Mouse (Mus musculus) embryonic facial prominence, embryonic 13.5 days (tissue): ENCODE measurements at regions not wholly inside any gene's neighbourhood (a gene's known extent, or its start where the extent isn't known, plus 50 kb on each side); places are given as distances from the start of the nearest gene placed in this dataset.

Source experiments
- ATAC-seq: fragments of 200-750 bp; cut with Nextera tagmentation; 2 replicates; pipeline ENCODE4 v1.8.0; 2017; ENCODE audit warnings: low read depth; ENCODE audit not compliant: insufficient number of reproducible peaks, insufficient read depth, low FRiP score, low TSS enrichment
- H3K27ac ChIP-seq: fragments of 300-500 bp; sonication (generic); 2 replicates; pipeline ENCODE4 v1.5.1; 2015; ENCODE audit warnings: moderate library complexity, mild to moderate bottlenecking, inconsistent platforms
- H3K27me3 ChIP-seq: fragments of 300-500 bp; sonication (generic); 2 replicates; pipeline ENCODE4 v1.6.1; 2015; ENCODE audit warnings: mild to moderate bottlenecking, inconsistent platforms
- H3K36me3 ChIP-seq: fragments of 300-500 bp; sonication (generic); 2 replicates; pipeline ENCODE4 v1.6.1; 2015; ENCODE audit warnings: mild to moderate bottlenecking, inconsistent platforms
- H3K4me1 ChIP-seq: fragments of 300-500 bp; sonication (generic); 2 replicates; pipeline ENCODE4 v1.6.1; 2015; ENCODE audit warnings: inconsistent platforms
- H3K4me2 ChIP-seq: fragments of 300-500 bp; sonication (generic); 2 replicates; pipeline ENCODE4 v1.6.1; 2015; ENCODE audit warnings: moderate library complexity, mild to moderate bottlenecking, inconsistent platforms
- H3K4me3 ChIP-seq: fragments of 300-500 bp; sonication (generic); 2 replicates; pipeline ENCODE4 v1.5.1; 2015; ENCODE audit warnings: mild to moderate bottlenecking, inconsistent platforms
- H3K9ac ChIP-seq: fragments of 300-500 bp; sonication (generic); 2 replicates; pipeline ENCODE4 v1.6.1; 2015; ENCODE audit warnings: mild to moderate bottlenecking, inconsistent platforms
- H3K9me3 ChIP-seq: fragments of 300-500 bp; sonication (generic); 2 replicates; pipeline ENCODE4 v1.6.1; 2016; ENCODE audit warnings: inconsistent platforms
- WGBS: fragments of 180-500 bp; shearing (Covaris S2); methylation state at CpG from one replicate; pipeline ENCODE4 v1.1.7; 2015; ENCODE audit warnings: mixed read lengths; 5-methylcytosine and 5-hydroxymethylcytosine counted together

GRCm38 (mm10) chr9:94425804-94426203, 112.1 kb downstream of the 1190002N15Rik start:
- no peak overlapping the region for H3K27ac ChIP-seq
- no peaks in the 10 kb centered on the region for H3K9me3 ChIP-seq
- no peaks in the 10 kb centered on the region for H3K27me3 ChIP-seq
- 49% methylated on average over 6 of the region's 6 CpGs for WGBS
- no peak overlapping the region for H3K4me2 ChIP-seq
- ATAC-seq: no peak
- H3K36me3 ChIP-seq: no peaks in the 10 kb centered on the region
- no peaks in the 10 kb centered on the region for H3K4me1 ChIP-seq
- H3K4me3 ChIP-seq: no peak overlapping the region
- no peak overlapping the region for H3K9ac ChIP-seq

DNA sequence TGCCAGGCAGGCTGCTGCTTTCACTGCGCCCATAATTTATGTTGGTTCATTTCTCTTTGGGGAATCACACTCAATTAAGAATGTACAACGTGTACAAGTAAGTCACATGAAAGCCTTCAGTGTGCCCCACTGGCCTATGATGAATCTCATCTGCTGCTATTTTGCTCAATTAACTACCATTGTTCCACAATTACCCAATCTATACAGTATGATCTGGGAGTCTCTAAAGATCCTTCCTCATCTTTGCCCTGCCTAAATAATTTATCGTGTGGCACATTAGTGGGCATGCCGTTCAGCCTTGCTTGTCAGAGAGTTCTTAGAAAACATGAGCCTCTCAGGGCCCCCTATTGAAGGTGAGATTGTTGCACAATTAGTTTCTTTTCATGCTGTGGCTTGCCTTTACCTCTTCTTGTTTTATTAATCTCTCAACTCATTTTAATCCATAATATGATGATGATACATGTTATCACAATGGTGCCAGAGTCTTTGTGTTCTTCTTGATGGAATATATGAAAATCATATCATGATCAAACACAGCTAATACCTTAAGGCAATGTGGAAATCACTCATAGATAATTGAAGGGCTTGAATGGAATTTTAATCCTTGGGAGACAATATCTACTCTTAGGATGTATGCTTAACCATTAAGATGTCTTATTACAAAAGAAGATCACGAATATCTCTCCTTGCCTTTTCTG, 113.3 kb downstream of the 1190002N15Rik start:
- Histone ChIP-seq H3K9ac (no peak overlapping the region), H3K4me2 (no peak overlapping the region), H3K36me3 (no peaks in the 10 kb centered on the region), H3K4me1 (no peaks in the 10 kb centered on the region), H3K27me3 (no peaks in the 10 kb centered on the region), H3K4me3 (no peak overlapping the region), H3K9me3 (no peaks in the 10 kb centered on the region), H3K27ac (no peak overlapping the region)
- no peak for ATAC-seq
- WGBS: 60% methylated on average over 5 of the region's 5 CpGs

DNA sequence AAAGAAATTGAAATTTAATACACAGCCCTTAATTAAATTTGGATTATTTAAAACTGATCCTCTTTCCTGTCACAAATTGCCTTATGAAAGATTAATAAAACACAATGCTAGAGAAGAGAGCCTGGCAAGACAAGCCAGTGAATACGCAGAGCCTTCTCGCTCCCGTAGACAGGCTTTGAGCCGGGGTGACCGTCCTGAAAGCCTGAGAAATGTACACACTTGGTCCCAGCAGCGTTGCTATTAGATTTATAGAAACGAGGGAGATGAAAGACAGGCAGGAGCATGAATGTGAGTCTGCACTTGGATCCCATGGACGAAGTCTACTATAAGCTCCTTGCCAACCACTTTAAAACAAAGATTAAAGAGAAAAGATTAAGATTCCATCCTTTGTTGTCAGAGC, 127.3 kb downstream of the 1190002N15Rik start:
- no peak overlapping the region for H3K4me2 ChIP-seq
- H3K4me3 ChIP-seq: no peak overlapping the region
- no peak overlapping the region for H3K27ac ChIP-seq
- no peaks in the 10 kb centered on the region for H3K36me3 ChIP-seq
- peaks cover 6% of the 10 kb centered on the region; the same call in 1 of the 2 replicates for H3K4me1 ChIP-seq
- no peaks in the 10 kb centered on the region for H3K27me3 ChIP-seq
- H3K9ac ChIP-seq: no peak overlapping the region
- no peak for ATAC-seq
- WGBS: 56% methylated on average over 8 of the region's 8 CpGs
- no peaks in the 10 kb centered on the region for H3K9me3 ChIP-seq

- no peaks in the 10 kb centered on the region for H3K27me3 ChIP-seq
- no peak for ATAC-seq
- no peak overlapping the region for H3K4me2 ChIP-seq
- H3K9me3 ChIP-seq: no peaks in the 10 kb centered on the region
- H3K4me1 ChIP-seq: peaks cover 6% of the 10 kb centered on the region; the same call in 1 of the 2 replicates
- 47% methylated on average over 3 of the region's 3 CpGs for WGBS
- H3K4me3 ChIP-seq: no peak overlapping the region
- H3K36me3 ChIP-seq: no peaks in the 10 kb centered on the region
- no peak overlapping the region for H3K9ac ChIP-seq
- H3K27ac ChIP-seq: no peak overlapping the region
These were observed 127.8 kb downstream of the 1190002N15Rik start for GRCm38 (mm10) chr9:94410042-94410441.

GRCm38 (mm10) chr9:94408635-94409323, 129.1 kb downstream of the 1190002N15Rik start:
- H3K4me1 ChIP-seq: peaks cover 6% of the 10 kb centered on the region; the same call in 1 of the 2 replicates

DNA sequence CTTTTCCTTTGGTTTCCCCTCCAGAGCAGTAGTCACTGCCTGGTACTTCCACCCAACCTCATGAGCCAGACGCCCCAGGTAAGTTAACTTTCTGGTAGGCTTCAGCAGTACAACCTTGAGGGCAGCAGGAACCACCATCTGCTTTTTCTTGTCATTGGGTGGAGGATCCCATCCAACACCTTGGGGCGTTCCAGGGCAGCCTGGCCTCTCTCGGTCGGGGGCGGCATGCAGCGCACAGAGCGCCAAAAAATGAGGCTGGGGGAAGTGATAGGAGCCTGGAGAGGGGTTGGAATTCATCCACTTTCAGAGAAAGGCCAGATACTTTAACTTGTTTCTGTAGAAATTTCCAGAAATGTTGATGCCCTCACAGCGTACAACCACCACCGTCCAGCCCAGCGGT, 130.2 kb downstream of the 1190002N15Rik start:
- Histone ChIP-seq H3K4me3 (no peak overlapping the region), H3K9ac (no peak overlapping the region), H3K9me3 (no peaks in the 10 kb centered on the region), H3K27ac (no peak overlapping the region), H3K4me1 (peaks cover 6% of the 10 kb centered on the region; the same call in 1 of the 2 replicates), H3K4me2 (no peak overlapping the region), H3K27me3 (no peaks in the 10 kb centered on the region), H3K36me3 (no peaks in the 10 kb centered on the region)
- 93% methylated on average over 10 of the region's 10 CpGs for WGBS
- no peak for ATAC-seq

More at GRCm38 (mm10) chr9:94408635-94409323, 129.1 kb downstream of the 1190002N15Rik start:
- 47% methylated on average over 7 of the region's 7 CpGs for WGBS
- Histone ChIP-seq H3K4me3 (no peak overlapping the region), H3K9ac (no peak overlapping the region), H3K27ac (no peak overlapping the region), H3K4me2 (no peak overlapping the region), H3K36me3 (no peaks in the 10 kb centered on the region), H3K27me3 (no peaks in the 10 kb centered on the region), H3K9me3 (no peaks in the 10 kb centered on the region)
- no peak for ATAC-seq

DNA sequence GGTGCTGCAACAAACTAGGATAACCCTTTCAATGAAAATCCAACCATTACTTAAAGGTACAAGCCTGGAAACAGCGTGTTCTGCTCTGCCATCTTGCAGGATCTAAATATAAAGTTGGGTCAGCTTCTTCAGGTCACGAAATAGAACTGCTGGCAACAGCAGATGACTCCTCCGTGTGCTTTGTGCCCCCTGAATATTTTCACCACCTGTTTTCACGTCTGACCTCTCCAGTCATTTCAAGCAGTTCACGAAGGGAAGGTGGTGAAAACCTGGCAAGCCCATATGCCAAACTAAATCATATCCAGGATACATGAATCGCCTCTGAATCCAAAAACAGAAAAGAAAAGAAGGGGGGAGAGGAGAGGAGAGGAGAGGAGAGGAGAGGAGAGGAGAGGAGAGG, 133.3 kb downstream of the 1190002N15Rik start:
- Histone ChIP-seq H3K4me3 (no peak overlapping the region), H3K9ac (no peak overlapping the region), H3K4me2 (no peak overlapping the region), H3K4me1 (peaks cover 3% of the 10 kb centered on the region; the same call in 1 of the 2 replicates), H3K27me3 (no peaks in the 10 kb centered on the region), H3K9me3 (no peaks in the 10 kb centered on the region), H3K36me3 (no peaks in the 10 kb centered on the region), H3K27ac (no peak overlapping the region)
- ATAC-seq: no peak
- WGBS: 76% methylated on average over 6 of the region's 6 CpGs

DNA sequence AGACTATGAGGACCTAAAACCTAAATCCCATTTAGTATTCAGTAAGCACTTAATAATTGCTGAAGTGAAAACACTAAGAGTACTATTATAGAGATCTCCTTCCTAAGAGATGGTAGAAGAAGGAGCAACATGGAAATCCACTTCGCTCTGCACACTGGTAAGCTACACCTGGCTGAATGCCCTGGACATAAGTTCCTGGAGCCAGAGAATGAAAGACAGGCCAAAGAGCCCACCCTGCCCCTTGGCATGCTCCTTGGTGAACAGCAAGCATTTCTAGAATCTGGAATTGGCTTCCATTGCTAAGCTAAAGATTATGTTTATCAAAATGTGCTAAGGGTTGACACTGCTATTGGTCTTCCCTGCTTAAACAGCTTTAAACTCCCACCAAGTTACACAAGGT, 137.3 kb downstream of the 1190002N15Rik start:
- Histone ChIP-seq H3K4me3 (no peak overlapping the region), H3K9me3 (no peaks in the 10 kb centered on the region), H3K9ac (no peak overlapping the region), H3K36me3 (no peaks in the 10 kb centered on the region), H3K27ac (no peak overlapping the region), H3K4me1 (no peaks in the 10 kb centered on the region), H3K27me3 (no peaks in the 10 kb centered on the region), H3K4me2 (no peak overlapping the region)
- WGBS: 81% methylated on average over 1 of the region's 1 CpGs
- no peak for ATAC-seq

GRCm38 (mm10) chr9:94395215-94395614, 142.7 kb downstream of the 1190002N15Rik start:
- no peak overlapping the region for H3K4me2 ChIP-seq
- H3K27ac ChIP-seq: no peak overlapping the region
- no peak overlapping the region for H3K4me3 ChIP-seq
- WGBS: 85% methylated on average over 5 of the region's 5 CpGs
- H3K36me3 ChIP-seq: no peaks in the 10 kb centered on the region
- no peak for ATAC-seq
- no peaks in the 10 kb centered on the region for H3K9me3 ChIP-seq
- no peaks in the 10 kb centered on the region for H3K27me3 ChIP-seq
- H3K4me1 ChIP-seq: no peaks in the 10 kb centered on the region
- H3K9ac ChIP-seq: no peak overlapping the region

- no peaks in the 10 kb centered on the region for H3K9me3 ChIP-seq
- no peak overlapping the region for H3K4me3 ChIP-seq
- no peak overlapping the region for H3K9ac ChIP-seq
- no peak overlapping the region for H3K4me2 ChIP-seq
- no peak overlapping the region for H3K27ac ChIP-seq
- no peaks in the 10 kb centered on the region for H3K27me3 ChIP-seq
- no peaks in the 10 kb centered on the region for H3K4me1 ChIP-seq
- ATAC-seq: no peak
- no peaks in the 10 kb centered on the region for H3K36me3 ChIP-seq
These were observed 151.7 kb downstream of the 1190002N15Rik start for GRCm38 (mm10) chr9:94386190-94386589.

DNA sequence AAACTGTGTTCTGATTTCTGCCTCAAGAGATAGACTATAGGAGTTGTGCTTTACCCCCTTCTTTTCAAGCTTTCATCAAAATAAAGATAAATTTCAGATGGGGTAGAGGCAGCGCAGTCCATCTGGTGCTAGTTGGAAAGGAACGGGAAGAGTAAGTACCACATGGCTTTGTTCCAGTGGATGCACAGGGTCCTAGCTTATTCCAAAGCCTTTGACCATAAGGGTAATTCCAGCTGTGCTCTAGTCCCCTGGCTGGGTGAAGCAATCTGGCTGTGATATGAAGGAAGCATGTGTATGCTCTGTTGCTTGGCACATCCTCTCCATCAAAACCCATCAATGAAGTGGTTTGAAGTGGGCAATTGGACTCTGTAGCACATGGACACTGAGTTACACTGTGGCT, 155.6 kb downstream of the 1190002N15Rik start:
- no peak for ATAC-seq
- no peaks in the 10 kb centered on the region for H3K27me3 ChIP-seq
- no peak overlapping the region for H3K4me3 ChIP-seq
- H3K9me3 ChIP-seq: no peaks in the 10 kb centered on the region
- no peak overlapping the region for H3K27ac ChIP-seq
- peaks cover 5% of the 10 kb centered on the region; the same call in 1 of the 2 replicates for H3K4me1 ChIP-seq
- no peaks in the 10 kb centered on the region for H3K36me3 ChIP-seq
- no peak overlapping the region for H3K4me2 ChIP-seq
- 60% methylated on average over 2 of the region's 2 CpGs for WGBS
- no peak overlapping the region for H3K9ac ChIP-seq

DNA sequence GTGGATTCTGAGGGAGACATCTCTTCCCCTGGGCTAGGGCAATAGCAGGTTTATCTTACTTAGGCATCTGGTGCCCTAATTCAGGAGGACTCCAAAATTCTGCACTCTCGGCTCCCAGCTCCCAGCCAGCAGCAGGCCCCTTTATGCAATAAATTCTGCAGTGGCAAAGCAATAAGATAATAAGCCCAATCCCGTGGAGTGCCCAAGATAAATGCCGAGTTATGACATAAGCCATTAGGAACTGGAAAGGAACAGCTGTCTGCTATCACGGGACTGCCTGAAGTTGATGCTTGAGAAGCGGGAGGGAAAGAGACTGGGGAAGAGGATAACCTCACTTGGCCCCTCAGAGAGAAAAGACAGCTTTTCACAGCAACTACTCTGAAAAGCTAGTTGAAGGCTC, 159.0 kb downstream of the 1190002N15Rik start:
- H3K4me2 ChIP-seq: no peak overlapping the region
- no peaks in the 10 kb centered on the region for H3K27me3 ChIP-seq
- H3K27ac ChIP-seq: no peak overlapping the region
- no peaks in the 10 kb centered on the region for H3K36me3 ChIP-seq
- peaks cover 5% of the 10 kb centered on the region; the same call in 1 of the 2 replicates for H3K4me1 ChIP-seq
- no peak for ATAC-seq
- H3K9me3 ChIP-seq: no peaks in the 10 kb centered on the region
- H3K4me3 ChIP-seq: no peak overlapping the region
- H3K9ac ChIP-seq: no peak overlapping the region
- WGBS: 42% methylated on average over 5 of the region's 5 CpGs
